Mouse (Mus musculus) hindbrain, embryonic 15.5 days (tissue): Measurements from ENCODE around the gene Acap2. TPM values are rescaled to one million over a fixed set of nuclear protein-coding genes. Genes with fewer than 3 reads are reported as not detected.

Experiments used
- ATAC-seq: fragments of 200-750 bp; cut with Nextera tagmentation; 2 replicates; pipeline ENCODE4 v1.8.0; 2017; ENCODE audit warnings: low read depth, moderate number of reproducible peaks, moderate TSS enrichment; ENCODE audit not compliant: low FRiP score
- H3K27ac ChIP-seq: fragments of 300-500 bp; sonication (generic); replicated peaks from 2 replicates; pipeline ENCODE4 v1.5.1; 2015; ENCODE audit warnings: mild to moderate bottlenecking, inconsistent platforms
- H3K27me3 ChIP-seq: fragments of 300-500 bp; sonication (generic); 2 replicates; pipeline ENCODE4 v1.6.1; 2015; ENCODE audit warnings: control low read depth, inconsistent platforms
- H3K36me3 ChIP-seq: fragments of 300-500 bp; sonication (generic); 2 replicates; pipeline ENCODE4 v1.6.1; 2015; ENCODE audit warnings: control low read depth, inconsistent platforms
- H3K4me1 ChIP-seq: fragments of 300-500 bp; sonication (generic); replicated peaks from 2 replicates; pipeline ENCODE4 v1.6.1; 2015; ENCODE audit warnings: control low read depth, inconsistent platforms
- H3K4me2 ChIP-seq: fragments of 300-500 bp; sonication (generic); 2 replicates; pipeline ENCODE4 v1.6.1; 2015; ENCODE audit warnings: moderate library complexity, mild to moderate bottlenecking, inconsistent platforms
- H3K4me3 ChIP-seq: fragments of 300-500 bp; sonication (generic); 2 replicates; pipeline ENCODE4 v1.5.1; 2015; ENCODE audit warnings: mild to moderate bottlenecking, inconsistent platforms
- H3K9ac ChIP-seq: fragments of 300-500 bp; sonication (generic); 2 replicates; pipeline ENCODE4 v1.6.1; 2015; ENCODE audit warnings: inconsistent platforms
- H3K9me3 ChIP-seq: fragments of 300-500 bp; sonication (generic); 2 replicates; pipeline ENCODE4 v1.6.1; 2016; ENCODE audit warnings: control low read depth, inconsistent platforms
- WGBS: fragments of 180-500 bp; shearing (Covaris S2); methylation state at CpG from one replicate; pipeline ENCODE4 v1.1.7; 2015; 5-methylcytosine and 5-hydroxymethylcytosine counted together
- polyA plus RNA-seq: library from polyadenylated mRNA; unstranded; fragments of >200 nt; fragmentation: Nextera tagmentation; extraction: Ambion mirVana; gene quantifications from 2 replicates; pipeline ENCODE4 v1.2.1, GENCODE M21; 2015

Gene Acap2
- 11.5 and 13.4 TPM in 2 replicates for polyA plus RNA-seq

GRCm38 (mm10) chr16:31200790-31201567 lies at the start of gene Acap2:
Gene Acap2, minus strand, starts transcription at chr16:31201245.
- H3K4me2 ChIP-seq, result peak within 1 kb of the TSS; percentile 66
- H3K36me3 ChIP-seq, result no peaks in the 10 kb centered on the region
- H3K27me3 ChIP-seq, result no peaks in the 10 kb centered on the region
- H3K27ac ChIP-seq, result peak within 1 kb of the TSS; percentile 93
- peaks cover 24% of the 10 kb centered on the region for H3K4me1 ChIP-seq
- peak within 1 kb of the TSS; percentile 93 for H3K9ac ChIP-seq
- ATAC-seq, result peak; percentile 99
- H3K4me3 ChIP-seq, result peak within 1 kb of the TSS; percentile 88
- under 1% methylated on average over 72 of the region's 73 CpGs for WGBS
- H3K9me3 ChIP-seq, result no peaks in the 10 kb centered on the region

DNA sequence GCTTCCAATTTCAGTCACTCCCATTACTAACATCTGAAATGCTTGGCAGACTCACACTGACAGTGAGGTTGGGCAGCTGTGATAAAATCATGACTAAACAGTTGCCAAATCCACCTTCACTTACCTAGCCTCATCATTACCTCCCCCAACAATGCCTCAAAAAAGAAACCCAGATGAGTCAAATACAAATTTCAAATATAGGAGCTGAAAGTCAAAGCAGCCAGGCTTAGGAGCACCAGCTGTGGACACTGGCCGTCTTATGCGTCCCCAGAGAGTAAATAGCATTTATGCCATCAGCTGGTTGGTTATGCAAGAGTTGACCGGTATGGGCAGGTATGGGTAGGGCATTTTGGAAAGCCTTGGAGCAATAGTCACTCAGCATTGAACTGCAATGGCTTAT lies 48.4 kb upstream of the Acap2 start:
- H3K27me3 ChIP-seq, result no peaks in the 10 kb centered on the region
- H3K4me2 ChIP-seq, result no peak overlapping the region
- H3K9ac ChIP-seq, result no peak overlapping the region
- H3K9me3 ChIP-seq, result no peaks in the 10 kb centered on the region
- ATAC-seq, result no peak
- no peak overlapping the region for H3K4me3 ChIP-seq
- H3K36me3 ChIP-seq, result 0 out of 2 replicates have a peak, but pooled peaks cover 8% of the 10 kb centered on the region
- WGBS, result 78% methylated on average over 3 of the region's 3 CpGs
- H3K27ac ChIP-seq, result no peak overlapping the region
- H3K4me1 ChIP-seq, result no peaks in the 10 kb centered on the region

DNA sequence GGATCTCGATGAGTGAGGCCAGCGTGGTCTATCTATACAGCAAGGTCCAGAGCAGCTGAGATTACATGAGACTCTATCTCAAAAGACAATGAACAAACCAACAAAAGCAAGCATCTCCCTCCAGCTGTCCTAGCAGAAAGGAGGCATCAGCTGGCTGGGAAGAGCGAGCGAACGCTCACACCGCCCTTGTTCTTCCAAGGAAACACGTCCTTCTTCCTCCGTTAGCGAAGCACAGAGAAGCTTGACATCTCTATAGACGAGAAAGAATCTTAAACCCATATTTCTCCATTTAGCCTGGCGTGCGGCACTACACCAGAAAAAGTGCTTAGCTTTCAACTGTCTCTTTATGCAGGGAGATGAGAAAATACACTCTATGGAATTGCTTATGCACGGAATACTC lies 47.7 kb upstream of the Acap2 start:
- Histone ChIP-seq H3K36me3 (0 out of 2 replicates have a peak, but pooled peaks cover 8% of the 10 kb centered on the region), H3K27me3 (no peaks in the 10 kb centered on the region), H3K4me2 (no peak overlapping the region), H3K27ac (no peak overlapping the region), H3K9me3 (no peaks in the 10 kb centered on the region), H3K4me1 (no peaks in the 10 kb centered on the region), H3K9ac (no peak overlapping the region), H3K4me3 (no peak overlapping the region)
- 71% methylated on average over 13 of the region's 13 CpGs for WGBS
- no peak for ATAC-seq

GRCm38 (mm10) chr16:31247442-31247841 lies 46.4 kb upstream of the Acap2 start:
- H3K9ac ChIP-seq, result no peak overlapping the region
- H3K27ac ChIP-seq, result no peak overlapping the region
- no peaks in the 10 kb centered on the region for H3K4me1 ChIP-seq
- H3K36me3 ChIP-seq, result 0 out of 2 replicates have a peak, but pooled peaks cover 4% of the 10 kb centered on the region
- H3K27me3 ChIP-seq, result no peaks in the 10 kb centered on the region
- no peak overlapping the region for H3K4me3 ChIP-seq
- 87% methylated on average over 7 of the region's 7 CpGs for WGBS
- ATAC-seq, result no peak
- H3K9me3 ChIP-seq, result no peaks in the 10 kb centered on the region
- H3K4me2 ChIP-seq, result no peak overlapping the region

- Histone ChIP-seq H3K36me3 (no peaks in the 10 kb centered on the region), H3K4me1 (no peaks in the 10 kb centered on the region), H3K27ac (no peak overlapping the region), H3K4me3 (no peak overlapping the region), H3K4me2 (no peak overlapping the region), H3K9me3 (no peaks in the 10 kb centered on the region), H3K27me3 (no peaks in the 10 kb centered on the region), H3K9ac (no peak overlapping the region)
- WGBS, result 86% methylated on average over 3 of the region's 3 CpGs
- ATAC-seq, result no peak
Observed at GRCm38 (mm10) chr16:31244053-31244452, 43.0 kb upstream of the Acap2 start.

DNA sequence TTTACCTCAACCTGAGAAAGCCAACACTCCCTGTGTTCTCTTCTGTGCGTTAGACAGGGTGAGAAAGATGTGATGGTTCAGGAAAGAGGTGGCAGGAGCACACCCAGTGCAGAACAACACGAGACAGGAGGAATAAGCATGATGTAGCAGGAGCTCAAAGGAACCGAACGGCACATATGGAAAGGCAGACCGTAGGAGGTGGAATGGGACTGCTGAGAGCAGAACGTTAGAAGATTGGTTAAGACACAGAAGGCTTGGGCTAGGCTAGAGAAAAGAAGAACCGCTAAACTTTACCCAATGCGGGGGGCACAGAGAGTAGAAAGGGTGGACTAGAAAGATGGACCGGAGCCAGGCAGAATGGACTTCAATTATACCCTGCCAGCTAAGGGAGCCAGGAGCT lies 40.4 kb upstream of the Acap2 start:
- no peak overlapping the region for H3K9ac ChIP-seq
- no peak overlapping the region for H3K4me3 ChIP-seq
- no peak for ATAC-seq
- H3K4me2 ChIP-seq, result no peak overlapping the region
- no peaks in the 10 kb centered on the region for H3K36me3 ChIP-seq
- no peaks in the 10 kb centered on the region for H3K27me3 ChIP-seq
- H3K9me3 ChIP-seq, result no peaks in the 10 kb centered on the region
- H3K27ac ChIP-seq, result no peak overlapping the region
- WGBS, result 82% methylated on average over 9 of the region's 9 CpGs
- no peaks in the 10 kb centered on the region for H3K4me1 ChIP-seq

DNA sequence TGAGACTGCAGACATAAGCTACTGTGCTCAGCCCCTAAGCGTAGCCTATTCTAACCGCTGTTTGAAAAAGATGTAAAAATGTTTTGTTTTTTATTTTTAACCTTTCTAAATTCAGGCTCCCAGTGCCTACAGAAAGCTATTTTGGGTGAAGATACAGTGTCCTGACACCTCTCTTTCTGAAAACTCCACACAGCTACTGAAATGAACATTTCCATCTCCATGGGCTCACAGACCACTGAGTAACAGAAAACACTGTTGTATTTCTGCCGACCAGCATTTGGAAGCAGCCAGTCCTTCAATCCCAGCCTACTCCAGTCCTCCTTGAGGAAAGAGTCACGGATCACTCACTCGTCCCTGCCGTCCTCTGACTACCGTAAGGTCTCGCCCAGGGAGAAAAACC lies 39.5 kb upstream of the Acap2 start:
- ATAC-seq, result no peak
- H3K27me3 ChIP-seq, result no peaks in the 10 kb centered on the region
- WGBS, result 92% methylated on average over 8 of the region's 8 CpGs
- no peak overlapping the region for H3K4me3 ChIP-seq
- no peaks in the 10 kb centered on the region for H3K4me1 ChIP-seq
- no peak overlapping the region for H3K4me2 ChIP-seq
- no peaks in the 10 kb centered on the region for H3K9me3 ChIP-seq
- no peaks in the 10 kb centered on the region for H3K36me3 ChIP-seq
- H3K9ac ChIP-seq, result no peak overlapping the region
- no peak overlapping the region for H3K27ac ChIP-seq

GRCm38 (mm10) chr16:31238281-31238680 lies 37.2 kb upstream of the Acap2 start:
- Histone ChIP-seq H3K27ac (no peak overlapping the region), H3K9me3 (no peaks in the 10 kb centered on the region), H3K27me3 (no peaks in the 10 kb centered on the region), H3K4me1 (peaks cover 7% of the 10 kb centered on the region), H3K9ac (no peak overlapping the region), H3K4me2 (no peak overlapping the region), H3K36me3 (no peaks in the 10 kb centered on the region), H3K4me3 (no peak overlapping the region)
- no peak for ATAC-seq
- 86% methylated on average over 5 of the region's 5 CpGs for WGBS

DNA sequence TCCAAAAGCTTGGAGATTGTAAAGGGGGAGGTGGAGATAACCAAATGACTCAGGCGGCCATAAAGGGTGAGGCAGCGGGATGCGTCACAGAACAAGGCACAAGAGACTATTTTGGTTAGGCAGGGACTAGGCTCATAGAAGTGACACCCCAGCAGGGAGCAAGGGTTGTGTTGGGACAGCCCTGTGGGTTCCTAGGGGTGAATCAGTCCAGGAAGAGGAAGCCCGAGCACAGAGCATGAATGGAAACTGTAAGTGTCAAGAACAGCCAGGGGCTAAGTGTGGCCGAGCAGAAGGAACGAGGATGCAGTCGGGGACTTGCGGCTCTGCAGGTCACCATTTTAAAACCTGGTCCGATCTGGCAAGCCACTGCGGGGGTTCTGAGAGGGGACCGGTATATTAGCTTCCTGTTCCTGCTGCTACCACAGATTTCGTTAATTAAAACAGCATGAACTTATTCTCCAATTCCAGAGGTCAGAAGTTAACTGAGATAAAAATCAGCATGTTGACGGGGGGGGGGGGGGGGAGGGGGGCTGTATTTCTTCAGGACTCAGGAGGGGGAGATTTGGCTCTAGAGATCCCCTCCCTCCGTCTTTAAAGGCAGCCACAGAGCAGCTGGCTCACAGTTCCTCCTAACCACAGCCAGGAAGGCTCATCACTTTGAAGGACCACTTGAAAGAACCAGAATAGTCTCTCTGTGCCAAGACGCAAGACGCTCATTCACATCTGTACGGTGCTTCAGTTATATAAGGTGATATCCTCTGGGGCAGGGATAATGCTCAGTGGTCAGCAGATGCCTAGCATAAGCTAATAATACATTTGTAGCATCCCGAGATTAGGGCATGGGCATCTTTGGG lies 34.6 kb upstream of the Acap2 start:
- Histone ChIP-seq H3K9ac (no peak overlapping the region), H3K9me3 (no peaks in the 10 kb centered on the region), H3K36me3 (no peaks in the 10 kb centered on the region), H3K27me3 (no peaks in the 10 kb centered on the region), H3K4me3 (no peak overlapping the region), H3K4me2 (no peak overlapping the region), H3K27ac (no peak overlapping the region), H3K4me1 (peaks cover 11% of the 10 kb centered on the region)
- WGBS, result 31% methylated on average over 18 of the region's 18 CpGs
- ATAC-seq, result no peak

- Histone ChIP-seq H3K4me2 (no peak overlapping the region), H3K4me1 (peaks cover 11% of the 10 kb centered on the region), H3K27ac (no peak overlapping the region), H3K4me3 (no peak overlapping the region), H3K36me3 (no peaks in the 10 kb centered on the region), H3K9ac (no peak overlapping the region), H3K27me3 (no peaks in the 10 kb centered on the region), H3K9me3 (no peaks in the 10 kb centered on the region)
- no peak for ATAC-seq
- 77% methylated on average over 12 of the region's 12 CpGs for WGBS
Observed at GRCm38 (mm10) chr16:31234808-31235456, 33.9 kb upstream of the Acap2 start.

DNA sequence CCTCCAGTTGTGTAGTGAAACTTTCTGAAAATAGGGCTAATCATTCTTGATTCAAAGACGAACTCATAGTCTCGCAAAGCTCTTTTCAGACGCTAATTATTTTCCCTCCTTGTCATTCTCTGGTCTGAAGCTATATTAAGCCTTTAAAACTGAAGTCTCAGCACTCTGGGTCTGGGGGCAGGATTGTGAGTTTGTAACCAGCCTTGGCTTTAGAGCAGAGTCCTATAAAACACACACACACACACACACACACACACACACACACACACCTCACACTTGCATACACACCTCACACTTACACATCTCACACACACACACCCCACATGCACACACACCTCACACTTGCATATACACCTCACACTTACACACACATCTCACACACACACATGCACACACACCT lies 33.3 kb upstream of the Acap2 start:
- 35% methylated on average over 3 of the region's 3 CpGs for WGBS
- no peak overlapping the region for H3K9ac ChIP-seq
- H3K4me1 ChIP-seq, result peaks cover 11% of the 10 kb centered on the region
- H3K4me3 ChIP-seq, result no peak overlapping the region
- H3K27me3 ChIP-seq, result no peaks in the 10 kb centered on the region
- no peaks in the 10 kb centered on the region for H3K36me3 ChIP-seq
- no peaks in the 10 kb centered on the region for H3K9me3 ChIP-seq
- no peak for ATAC-seq
- no peak overlapping the region for H3K4me2 ChIP-seq
- H3K27ac ChIP-seq, result no peak overlapping the region
